Mouse (Mus musculus): ENCODE results near the gene Pfkm. TPM values are rescaled to one million over a fixed set of nuclear protein-coding genes. Genes with fewer than 3 reads are reported as not detected.

Gene Pfkm
- polyA plus RNA-seq, 1 experiment = 4.8 TPM

DNA sequence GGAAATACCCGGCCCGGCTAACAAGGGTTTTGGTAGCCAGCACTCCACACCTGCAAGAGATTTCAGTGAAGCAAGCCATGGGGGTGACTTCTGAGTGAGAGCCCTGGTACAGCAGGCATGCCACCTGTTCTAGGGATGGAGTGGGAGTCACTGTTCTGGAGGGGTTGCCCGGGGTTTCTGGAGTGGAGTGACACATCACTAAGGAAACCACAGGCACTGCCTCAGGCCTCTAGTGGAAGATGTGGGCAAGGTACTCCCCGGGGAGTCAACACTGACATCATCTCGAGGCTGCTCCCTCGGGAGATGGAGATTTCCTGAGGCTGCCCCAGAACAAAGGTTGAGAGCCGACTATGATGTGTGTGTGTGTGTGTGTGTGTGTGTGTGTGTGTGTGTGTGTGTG, 78.0 kb downstream of the Pfkm start:
- 17% methylated on average over 7 of the region's 7 CpGs for WGBS
- no peak for TF ChIP-seq CTCF (IDR thresholded peaks at IDR 0.05; ENCODE audit: extremely low read depth, insufficient read length, insufficient replicate concordance, low read depth, low read length)
- TF ChIP-seq POLR2A (IDR thresholded peaks at IDR 0.05; ENCODE audit: low read depth, low read length) = no peak
- no peak overlapping the region for H3K27ac ChIP-seq (ENCODE audit: insufficient read depth, low read depth, low read length)
- no peak overlapping the region for H3K4me3 ChIP-seq (ENCODE audit: low read depth, low read length)
- peaks cover 10% of the 10 kb centered on the region for H3K4me1 ChIP-seq (ENCODE audit: control insufficient read depth, insufficient read depth, insufficient read length, low read length)
- H3K36me3 ChIP-seq (ENCODE audit: control insufficient read depth, insufficient read depth, low read length) = no peaks in the 10 kb centered on the region
- H3K27me3 ChIP-seq (ENCODE audit: control insufficient read depth, insufficient read depth, low read length) = peaks cover 23% of the 10 kb centered on the region

DNA sequence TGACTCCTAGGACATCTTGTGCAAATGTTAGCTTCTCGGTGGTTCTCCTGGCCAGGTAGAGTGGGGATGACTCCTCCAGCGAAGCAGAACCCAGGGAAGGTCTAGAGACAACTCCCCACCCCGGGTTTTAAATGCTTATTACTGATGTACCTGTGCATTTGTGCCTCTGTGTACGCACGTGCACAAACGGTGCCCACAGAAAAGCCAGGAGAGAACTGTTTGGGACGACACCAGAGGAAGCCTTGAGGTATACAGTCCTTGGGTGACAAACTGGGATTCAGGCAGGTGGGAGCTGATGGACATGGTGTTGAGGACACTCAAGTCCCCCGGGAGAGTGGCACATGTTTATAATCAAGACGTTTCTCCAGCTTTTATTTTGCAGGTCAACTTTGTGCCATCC, 78.5 kb downstream of the Pfkm start:
- H3K27me3 ChIP-seq (ENCODE audit: control insufficient read depth, insufficient read depth, low read length) = peaks cover 19% of the 10 kb centered on the region
- no peaks in the 10 kb centered on the region for H3K36me3 ChIP-seq (ENCODE audit: control insufficient read depth, insufficient read depth, low read length)
- no peak overlapping the region for H3K4me3 ChIP-seq (ENCODE audit: low read depth, low read length)
- whole genome bisulfite sequencing = 76% methylated on average over 9 of the region's 9 CpGs
- TF ChIP-seq POLR2A (IDR thresholded peaks at IDR 0.05; ENCODE audit: low read depth, low read length) (no peak), CTCF (IDR thresholded peaks at IDR 0.05; ENCODE audit: extremely low read depth, insufficient read length, insufficient replicate concordance, low read depth, low read length) (no peak)
- peaks cover 10% of the 10 kb centered on the region for H3K4me1 ChIP-seq (ENCODE audit: control insufficient read depth, insufficient read depth, insufficient read length, low read length)
- H3K27ac ChIP-seq (ENCODE audit: insufficient read depth, low read depth, low read length) = no peak overlapping the region

DNA sequence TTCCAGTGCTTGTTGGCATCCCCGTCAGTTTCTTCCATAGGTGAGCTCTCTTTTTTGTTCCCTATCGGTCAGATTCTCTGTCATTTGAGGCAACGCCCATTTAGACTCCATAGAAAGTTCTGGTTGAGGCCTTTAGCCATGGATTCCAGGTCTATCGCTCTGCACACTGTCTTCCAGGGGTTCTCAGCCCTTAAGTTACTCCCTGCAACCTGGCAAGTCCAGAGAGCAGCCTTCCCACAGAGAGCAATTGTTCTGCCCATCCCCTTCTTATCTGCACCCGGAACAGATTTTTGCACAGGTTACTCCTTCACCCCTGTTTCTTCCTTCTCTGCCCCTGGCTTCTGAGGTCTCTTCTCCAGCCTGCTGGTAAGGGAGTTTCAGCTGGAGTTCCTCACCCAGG, 79.7 kb downstream of the Pfkm start:
- 28% methylated on average over 5 of the region's 5 CpGs for WGBS
- Histone ChIP-seq H3K4me3 (ENCODE audit: low read depth, low read length) (no peak overlapping the region), H3K36me3 (ENCODE audit: control insufficient read depth, insufficient read depth, low read length) (no peaks in the 10 kb centered on the region), H3K4me1 (ENCODE audit: control insufficient read depth, insufficient read depth, insufficient read length, low read length) (peaks cover 10% of the 10 kb centered on the region), H3K27ac (ENCODE audit: insufficient read depth, low read depth, low read length) (no peak overlapping the region), H3K27me3 (ENCODE audit: control insufficient read depth, insufficient read depth, low read length) (peaks cover 16% of the 10 kb centered on the region)
- TF ChIP-seq POLR2A (IDR thresholded peaks at IDR 0.05; ENCODE audit: low read depth, low read length) (no peak), CTCF (IDR thresholded peaks at IDR 0.05; ENCODE audit: extremely low read depth, insufficient read length, insufficient replicate concordance, low read depth, low read length) (no peak)

DNA sequence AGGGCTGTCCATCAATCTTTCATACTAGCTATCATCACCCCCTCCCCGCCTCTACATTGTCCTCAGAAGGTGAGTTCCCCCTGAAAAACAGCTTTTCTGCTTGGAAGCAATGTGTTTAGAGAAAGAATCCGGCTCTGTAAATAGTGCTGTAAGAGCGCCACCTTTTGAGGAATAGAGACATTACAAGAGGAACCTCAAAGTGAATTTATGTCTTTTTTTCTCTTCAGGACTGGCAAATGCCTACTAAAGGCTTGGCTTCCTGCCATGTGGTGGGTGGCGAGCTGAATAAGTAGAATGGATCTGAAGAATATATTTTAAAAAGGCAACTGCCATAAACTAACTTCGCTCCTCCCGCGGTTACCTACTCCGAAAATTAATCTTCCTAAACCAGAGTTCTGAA, 81.4 kb downstream of the Pfkm start:
- H3K27ac ChIP-seq (ENCODE audit: insufficient read depth, low read depth, low read length) = no peak overlapping the region
- H3K4me1 ChIP-seq (ENCODE audit: control insufficient read depth, insufficient read depth, insufficient read length, low read length) = peaks cover 3% of the 10 kb centered on the region; the same call in 1 of the 2 replicates
- TF ChIP-seq POLR2A (IDR thresholded peaks at IDR 0.05; ENCODE audit: low read depth, low read length) = no peak
- TF ChIP-seq CTCF (IDR thresholded peaks at IDR 0.05; ENCODE audit: extremely low read depth, insufficient read length, insufficient replicate concordance, low read depth, low read length) = no peak
- no peaks in the 10 kb centered on the region for H3K27me3 ChIP-seq (ENCODE audit: control insufficient read depth, insufficient read depth, low read length)
- 42% methylated on average over 8 of the region's 8 CpGs for WGBS
- no peaks in the 10 kb centered on the region for H3K36me3 ChIP-seq (ENCODE audit: control insufficient read depth, insufficient read depth, low read length)
- no peak overlapping the region for H3K4me3 ChIP-seq (ENCODE audit: low read depth, low read length)

DNA sequence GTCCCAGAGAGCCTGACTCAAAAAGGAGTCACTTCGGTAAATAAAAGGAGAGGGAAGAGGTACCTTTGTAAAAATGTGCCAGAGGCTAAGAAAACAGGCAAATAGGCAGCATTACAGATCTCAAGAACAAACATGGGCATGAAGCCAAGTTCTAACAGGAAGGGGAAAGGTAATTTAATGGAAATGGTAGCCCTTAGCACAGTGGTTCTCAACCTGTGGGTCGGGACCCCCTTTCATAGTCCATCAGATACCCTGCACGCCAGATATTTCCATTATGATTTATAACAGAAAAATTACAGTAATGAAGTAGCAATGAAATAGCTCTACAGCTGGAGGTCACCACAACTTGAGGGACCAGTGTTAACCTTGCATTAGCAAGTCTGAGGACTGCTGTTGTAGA, 84.9 kb downstream of the Pfkm start:
- 32% methylated on average over 3 of the region's 3 CpGs for WGBS
- Histone ChIP-seq H3K4me1 (ENCODE audit: control insufficient read depth, insufficient read depth, insufficient read length, low read length) (no peaks in the 10 kb centered on the region; the same call in 1 of the 2 replicates), H3K27me3 (ENCODE audit: control insufficient read depth, insufficient read depth, low read length) (peaks cover 2% of the 10 kb centered on the region; the same call in 1 of the 2 replicates), H3K4me3 (ENCODE audit: low read depth, low read length) (no peak overlapping the region), H3K27ac (ENCODE audit: insufficient read depth, low read depth, low read length) (no peak overlapping the region), H3K36me3 (ENCODE audit: control insufficient read depth, insufficient read depth, low read length) (no peaks in the 10 kb centered on the region)
- TF ChIP-seq CTCF (IDR thresholded peaks at IDR 0.05; ENCODE audit: extremely low read depth, insufficient read length, insufficient replicate concordance, low read depth, low read length) = no peak
- no peak for TF ChIP-seq POLR2A (IDR thresholded peaks at IDR 0.05; ENCODE audit: low read depth, low read length)

DNA sequence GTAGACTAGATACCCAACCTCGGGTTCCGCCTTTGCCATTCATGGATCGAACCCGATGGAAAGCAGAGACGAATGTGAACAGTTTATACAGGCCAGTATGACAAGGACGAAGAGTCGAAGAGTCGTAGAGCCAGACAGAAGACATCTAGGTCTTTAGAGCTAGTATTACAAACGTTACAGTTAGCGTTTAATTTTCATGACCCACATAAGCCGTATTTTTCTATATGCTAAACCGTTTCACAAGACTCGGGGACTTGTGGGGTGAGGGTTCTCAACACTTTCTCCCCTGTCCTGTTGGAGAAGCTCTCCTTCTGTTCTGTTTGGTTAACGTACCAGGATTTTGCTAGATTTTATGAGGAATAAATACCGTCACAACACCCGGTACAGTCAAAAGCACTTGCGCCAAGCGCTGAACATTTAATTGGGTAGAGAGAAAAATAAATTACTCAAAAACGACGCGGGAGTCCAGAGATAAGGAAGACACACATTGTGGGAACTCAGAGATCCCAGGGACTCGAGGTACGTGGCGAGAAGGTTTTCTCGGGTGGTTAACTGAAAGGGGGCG, 88.3 kb downstream of the Pfkm start:
- peaks cover 2% of the 10 kb centered on the region; the same call in 1 of the 2 replicates for H3K27me3 ChIP-seq (ENCODE audit: control insufficient read depth, insufficient read depth, low read length)
- H3K4me1 ChIP-seq (ENCODE audit: control insufficient read depth, insufficient read depth, insufficient read length, low read length) = no peaks in the 10 kb centered on the region
- H3K4me3 ChIP-seq (ENCODE audit: low read depth, low read length) = peak overlapping the region; percentile 67
- WGBS = 12% methylated on average over 26 of the region's 26 CpGs
- no peak for TF ChIP-seq CTCF (IDR thresholded peaks at IDR 0.05; ENCODE audit: extremely low read depth, insufficient read length, insufficient replicate concordance, low read depth, low read length)
- no peak; the same call in 1 of the 2 replicates for TF ChIP-seq POLR2A (IDR thresholded peaks at IDR 0.05; ENCODE audit: low read depth, low read length)
- peak overlapping the region; percentile 48 for H3K27ac ChIP-seq (ENCODE audit: insufficient read depth, low read depth, low read length)
- H3K36me3 ChIP-seq (ENCODE audit: control insufficient read depth, insufficient read depth, low read length) = no peaks in the 10 kb centered on the region

DNA sequence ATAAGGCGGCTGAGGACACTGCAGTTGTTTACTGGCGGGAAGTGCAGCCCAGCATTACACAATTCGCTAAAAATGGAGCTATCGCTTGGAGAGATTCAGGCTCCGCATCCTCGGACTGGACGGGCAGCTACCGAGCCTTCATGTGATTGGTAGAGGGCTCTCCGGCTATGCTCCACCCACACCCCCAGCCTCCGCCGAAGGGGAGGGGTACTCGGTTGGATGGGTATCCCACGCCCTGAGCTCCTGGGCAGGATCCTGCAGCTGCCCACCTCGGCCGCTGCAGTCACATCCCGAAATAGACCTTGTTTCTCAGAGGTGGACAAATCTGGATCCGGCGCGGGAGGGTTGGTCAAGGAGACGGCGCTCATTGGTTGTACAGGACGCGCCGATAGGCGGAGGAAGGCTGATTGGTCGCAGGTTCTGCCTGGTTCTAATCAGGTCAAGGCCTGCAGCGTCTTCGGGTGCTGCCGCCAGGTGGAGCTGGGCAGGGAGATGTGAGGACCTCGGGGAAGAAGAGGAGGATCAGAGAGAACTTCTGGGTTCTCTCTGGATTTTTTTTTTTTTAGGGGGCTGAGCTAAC, 88.8 kb downstream of the Pfkm start:
- H3K36me3 ChIP-seq (ENCODE audit: control insufficient read depth, insufficient read depth, low read length) = no peaks in the 10 kb centered on the region
- TF ChIP-seq POLR2A (IDR thresholded peaks at IDR 0.05; ENCODE audit: low read depth, low read length) = no peak
- TF ChIP-seq CTCF (IDR thresholded peaks at IDR 0.05; ENCODE audit: extremely low read depth, insufficient read length, insufficient replicate concordance, low read depth, low read length) = peak; percentile 82
- peak overlapping the region; percentile 67 for H3K4me3 ChIP-seq (ENCODE audit: low read depth, low read length)
- 1% methylated on average over 30 of the region's 30 CpGs for WGBS
- peak overlapping the region; percentile 48 for H3K27ac ChIP-seq (ENCODE audit: insufficient read depth, low read depth, low read length)
- no peaks in the 10 kb centered on the region for H3K4me1 ChIP-seq (ENCODE audit: control insufficient read depth, insufficient read depth, insufficient read length, low read length)
- H3K27me3 ChIP-seq (ENCODE audit: control insufficient read depth, insufficient read depth, low read length) = peaks cover 2% of the 10 kb centered on the region; the same call in 1 of the 2 replicates

Other genes with a start within 250 kb of the Pfkm start
- gene Hdac7, start 248.1 kb upstream of the Pfkm start, polyA plus RNA-seq (2012; rRNA removed) = 21.3 and 29.9 TPM in 2 replicates
- 100 and 151 TPM in 2 replicates for gene Vdr, start 182.0 kb upstream of the Pfkm start, polyA plus RNA-seq (2012; rRNA removed)
- gene Tmem106c, start 128.4 kb upstream of the Pfkm start, polyA plus RNA-seq (2012; rRNA removed) = 7.1 and 8.6 TPM in 2 replicates
- gene Col2a1, start 87.9 kb upstream of the Pfkm start, polyA plus RNA-seq (2012; rRNA removed) = 0.03 TPM in 1 of 2 replicates, not detected in the other
- 3.2 and 5.5 TPM in 2 replicates for gene Senp1, start 1.2 kb downstream of the Pfkm start, polyA plus RNA-seq (2012; rRNA removed)
- gene Asb8, start 73.0 kb downstream of the Pfkm start, polyA plus RNA-seq (2012; rRNA removed) = 15.8 and 27.3 TPM in 2 replicates
- gene Ccdc184, start 74.6 kb downstream of the Pfkm start, polyA plus RNA-seq (2012; rRNA removed) = 0.22 and 0.43 TPM in 2 replicates
- gene Olfr288, start 103.0 kb downstream of the Pfkm start, polyA plus RNA-seq (2012; rRNA removed) = not detected in 2 replicates
- gene Gm44579, start 128.4 kb downstream of the Pfkm start, polyA plus RNA-seq (2012; rRNA removed) = not detected in 2 replicates
- gene Olfr287, start 128.5 kb downstream of the Pfkm start, polyA plus RNA-seq (2012; rRNA removed) = 0.11 and 0.67 TPM in 2 replicates
- gene Olfr286, start 141.9 kb downstream of the Pfkm start, polyA plus RNA-seq (2012; rRNA removed) = 0.24 TPM in 1 of 2 replicates, not detected in the other
- gene H1fnt, start 164.7 kb downstream of the Pfkm start, polyA plus RNA-seq (2012; rRNA removed) = not detected in 2 replicates
- gene Zfp641, start 203.6 kb downstream of the Pfkm start, polyA plus RNA-seq (2012; rRNA removed) = 0.28 and 0.34 TPM in 2 replicates
- not detected in 2 replicates for gene Olfr285, start 224.8 kb downstream of the Pfkm start, polyA plus RNA-seq (2012; rRNA removed)
- not detected in 2 replicates for gene Olfr284, start 248.4 kb downstream of the Pfkm start, polyA plus RNA-seq (2012; rRNA removed)

Data from small intestine, adult 2 months (tissue).